Mouse (Mus musculus): ENCODE results near the gene Hist1h4h.
"Not testable (repeated sequence)": the region's sequence is repeated elsewhere in the genome, so short reads cannot be mapped to it uniquely, and the experiment has no call there.

Gene Hist1h4h

DNA sequence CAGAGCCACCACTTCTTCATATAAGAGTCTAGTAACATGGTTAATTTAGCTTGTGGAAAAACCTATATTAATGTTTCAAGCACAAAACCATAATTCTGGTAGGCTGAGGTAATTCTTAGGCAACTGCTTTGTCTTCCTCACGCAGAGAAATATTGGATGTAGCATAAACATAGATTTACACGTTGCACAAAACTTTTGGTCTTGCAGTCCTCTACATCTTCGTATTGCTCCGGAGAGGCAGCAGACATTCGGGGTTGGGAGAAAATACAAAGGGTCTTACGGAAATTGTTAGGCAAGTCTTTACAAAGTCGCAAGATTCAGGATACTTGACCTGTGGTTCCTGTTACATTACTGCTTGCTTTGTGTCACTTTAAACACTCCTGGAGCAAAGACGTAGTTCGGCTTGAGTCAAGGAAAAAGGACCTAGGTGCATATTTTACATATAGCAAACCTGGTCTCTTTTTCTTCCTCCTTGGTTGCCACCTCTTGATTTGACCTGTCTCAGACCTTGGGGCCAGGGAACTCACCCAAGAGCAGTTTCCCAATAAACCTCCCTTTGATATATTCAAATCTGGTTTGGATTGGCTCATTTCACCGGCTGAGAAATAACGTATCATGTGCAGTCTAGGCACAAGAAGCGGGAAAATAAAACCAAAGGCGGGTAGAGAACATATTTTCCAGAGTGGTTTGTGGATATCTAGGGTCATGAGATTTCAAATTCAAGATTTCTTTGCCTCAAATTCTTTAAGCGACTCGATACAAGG, 3.7 kb downstream of the Hist1h4h start:
- DNase-seq (ENCODE audit: low read depth, low spot score): peak; percentile 91

DNA sequence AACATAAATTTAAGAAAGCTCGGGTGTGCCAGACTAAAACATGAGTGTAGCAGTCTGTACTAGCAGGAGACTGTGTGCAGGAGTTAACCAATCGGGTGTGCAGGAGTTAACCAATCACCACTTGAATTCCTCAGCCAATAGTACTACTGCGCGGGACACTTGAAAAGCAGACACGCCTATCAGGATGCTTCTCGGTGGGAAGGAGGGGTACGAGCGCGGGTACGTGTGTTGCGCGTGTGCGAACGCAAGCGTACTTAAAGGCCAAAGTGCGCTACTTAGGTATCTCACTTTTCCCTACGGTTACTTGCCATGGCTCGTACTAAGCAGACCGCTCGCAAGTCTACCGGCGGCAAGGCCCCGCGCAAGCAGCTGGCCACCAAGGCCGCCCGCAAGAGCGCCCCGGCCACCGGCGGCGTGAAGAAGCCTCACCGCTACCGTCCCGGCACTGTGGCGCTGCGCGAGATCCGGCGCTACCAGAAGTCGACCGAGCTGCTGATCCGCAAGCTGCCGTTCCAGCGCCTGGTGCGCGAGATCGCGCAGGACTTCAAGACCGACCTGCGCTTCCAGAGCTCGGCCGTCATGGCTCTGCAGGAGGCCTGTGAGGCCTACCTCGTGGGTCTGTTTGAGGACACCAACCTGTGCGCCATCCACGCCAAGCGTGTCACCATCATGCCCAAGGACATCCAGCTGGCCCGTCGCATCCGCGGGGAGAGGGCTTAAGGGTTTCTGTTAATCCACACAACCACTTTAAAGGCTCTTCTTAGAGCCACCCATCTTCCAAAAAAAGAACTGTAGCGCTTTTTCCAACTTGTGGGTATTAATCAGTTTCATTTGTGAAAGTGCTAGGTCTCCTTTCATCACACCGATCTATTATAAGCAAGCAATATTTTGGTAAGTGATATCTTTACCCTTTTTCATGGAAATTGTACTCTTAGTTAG, 4.6 kb downstream of the Hist1h4h start, which contains the start of gene Hist1h3g:
Hist1h3g (plus strand) TSS at position 286 of the 939 bp plus-strand sequence.
- DNase-seq (ENCODE audit: low read depth, low spot score): peak; percentile 100

DNA sequence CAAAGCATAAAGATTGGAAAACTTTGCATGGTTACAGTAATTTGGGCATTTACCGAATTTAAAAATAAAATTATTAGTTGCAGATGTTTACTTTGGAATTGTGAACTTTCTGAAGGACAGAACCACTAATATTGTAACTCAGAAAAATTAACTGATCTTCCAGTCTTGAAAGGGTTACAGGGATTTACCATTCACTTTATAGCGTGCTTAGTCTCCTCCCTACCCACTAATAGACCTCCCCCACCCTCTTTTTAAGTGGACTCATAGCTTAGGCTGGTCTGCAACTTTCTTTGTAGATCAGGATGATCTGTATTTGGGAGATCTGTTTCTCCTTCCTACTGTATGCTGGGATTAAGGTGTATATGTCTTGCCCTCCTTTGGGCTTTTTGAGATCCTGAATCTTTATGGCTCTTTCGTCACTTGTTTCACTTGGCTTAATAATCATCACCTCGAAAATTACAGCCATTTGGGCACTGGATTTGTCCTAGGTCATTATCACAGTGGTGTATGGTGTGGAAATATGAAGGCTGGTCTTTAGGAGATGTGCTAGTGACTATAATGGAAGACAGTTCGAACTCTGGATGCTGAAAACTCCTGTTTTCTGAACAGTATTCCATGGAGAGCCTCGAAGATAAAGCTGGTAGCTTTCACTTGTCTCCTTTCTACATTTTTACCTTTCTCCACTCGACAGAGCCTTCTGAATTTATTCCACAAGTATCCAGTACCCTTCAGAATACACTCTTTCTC, 5.4 kb downstream of the Hist1h4h start:
- peak; percentile 72 for DNase-seq (ENCODE audit: low read depth, low spot score)

DNA sequence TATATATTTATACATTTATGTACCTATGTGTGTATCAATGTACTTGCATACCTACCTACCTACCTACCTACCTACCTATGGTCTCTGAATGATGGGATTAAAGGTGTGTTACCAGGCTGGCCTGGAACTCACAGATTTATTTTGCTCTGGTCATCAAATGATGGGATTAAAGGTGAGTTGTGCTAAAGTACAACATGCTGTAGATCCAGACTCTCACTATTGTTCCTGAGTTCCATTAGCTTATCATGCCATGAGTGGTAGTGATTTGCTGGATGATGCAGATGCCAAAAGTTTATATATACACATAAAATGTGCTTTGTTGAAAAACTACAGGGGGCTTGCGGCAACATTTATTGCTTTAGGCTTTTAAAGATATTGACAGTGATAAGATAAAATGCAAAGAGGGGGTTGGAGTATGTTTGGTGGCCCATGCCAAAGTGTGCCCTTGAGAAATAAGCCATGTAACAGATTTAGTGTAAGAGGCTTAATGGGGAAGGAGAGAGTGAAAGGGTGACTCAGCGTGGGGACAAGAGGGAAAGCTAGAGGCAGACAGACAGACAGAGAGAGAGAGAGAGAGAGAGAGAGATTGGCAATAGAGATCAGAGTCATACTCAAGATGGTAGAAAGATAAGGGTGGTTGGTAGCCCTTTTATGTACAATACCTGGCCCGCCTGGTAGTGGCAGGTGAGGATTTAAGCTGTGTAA, 6.3 kb downstream of the Hist1h4h start:
- no peak for DNase-seq (ENCODE audit: low read depth, low spot score)

DNA sequence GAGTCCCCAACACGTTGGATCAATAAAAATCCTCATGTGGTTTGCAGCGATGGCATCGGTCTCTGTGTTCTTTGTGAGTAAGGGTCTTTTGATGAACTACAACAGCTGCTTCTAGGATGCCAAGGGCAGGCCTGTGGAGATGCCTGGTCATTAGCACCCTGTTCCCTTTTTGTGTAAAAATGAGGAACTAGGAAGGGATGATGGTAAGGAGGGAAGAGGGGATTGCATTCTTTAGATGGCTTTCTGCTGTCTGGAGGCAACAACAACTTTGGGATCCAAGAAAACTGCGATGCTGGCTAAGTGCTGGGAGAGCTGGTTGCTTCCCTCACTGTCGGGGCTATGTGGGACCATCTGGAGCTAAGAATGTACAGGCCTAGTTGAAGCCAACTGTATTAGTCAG, 7.4 kb downstream of the Hist1h4h start:
- no peak for DNase-seq (ENCODE audit: low read depth, low spot score)

DNA sequence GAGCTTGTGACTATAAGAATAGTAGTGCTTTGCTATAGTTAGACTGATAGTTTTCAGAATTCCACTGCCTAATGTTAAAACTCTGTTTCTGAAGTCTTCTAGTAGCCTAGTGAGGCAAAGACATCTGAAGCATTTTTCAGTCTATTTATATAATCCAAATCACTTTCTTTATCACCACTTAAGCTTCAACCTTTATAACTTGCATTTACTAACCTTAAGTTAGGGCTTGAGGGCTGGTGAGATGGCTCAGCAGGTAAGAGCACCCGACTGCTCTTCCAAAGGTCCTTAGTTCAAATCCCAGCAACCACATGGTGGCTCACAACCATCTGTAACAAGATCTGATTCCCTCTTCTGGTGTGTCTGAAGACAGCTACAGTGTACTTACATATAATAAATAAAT, 9.0 kb downstream of the Hist1h4h start:
- not testable (repeated sequence) for DNase-seq (ENCODE audit: low read depth, low spot score)

DNA sequence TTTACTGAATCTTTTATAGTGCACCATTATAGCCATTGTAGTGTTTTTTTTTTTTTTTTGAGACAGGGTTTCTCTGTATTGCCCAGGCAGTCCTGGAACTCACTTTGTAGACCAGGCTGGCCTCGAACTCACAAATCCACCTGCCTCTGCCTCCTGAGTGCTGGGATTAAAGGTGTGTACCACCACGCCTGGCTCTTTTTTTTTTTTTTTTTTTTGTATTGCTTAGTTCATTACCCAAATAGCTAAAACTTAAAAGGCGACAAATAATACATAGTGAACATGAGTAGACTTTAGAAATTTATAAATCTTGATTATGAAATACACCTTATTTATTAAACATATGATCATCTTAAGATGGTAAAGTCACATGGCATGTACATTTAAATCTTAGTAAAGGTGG, 10.6 kb downstream of the Hist1h4h start:
- DNase-seq (ENCODE audit: low read depth, low spot score): no peak

DNA sequence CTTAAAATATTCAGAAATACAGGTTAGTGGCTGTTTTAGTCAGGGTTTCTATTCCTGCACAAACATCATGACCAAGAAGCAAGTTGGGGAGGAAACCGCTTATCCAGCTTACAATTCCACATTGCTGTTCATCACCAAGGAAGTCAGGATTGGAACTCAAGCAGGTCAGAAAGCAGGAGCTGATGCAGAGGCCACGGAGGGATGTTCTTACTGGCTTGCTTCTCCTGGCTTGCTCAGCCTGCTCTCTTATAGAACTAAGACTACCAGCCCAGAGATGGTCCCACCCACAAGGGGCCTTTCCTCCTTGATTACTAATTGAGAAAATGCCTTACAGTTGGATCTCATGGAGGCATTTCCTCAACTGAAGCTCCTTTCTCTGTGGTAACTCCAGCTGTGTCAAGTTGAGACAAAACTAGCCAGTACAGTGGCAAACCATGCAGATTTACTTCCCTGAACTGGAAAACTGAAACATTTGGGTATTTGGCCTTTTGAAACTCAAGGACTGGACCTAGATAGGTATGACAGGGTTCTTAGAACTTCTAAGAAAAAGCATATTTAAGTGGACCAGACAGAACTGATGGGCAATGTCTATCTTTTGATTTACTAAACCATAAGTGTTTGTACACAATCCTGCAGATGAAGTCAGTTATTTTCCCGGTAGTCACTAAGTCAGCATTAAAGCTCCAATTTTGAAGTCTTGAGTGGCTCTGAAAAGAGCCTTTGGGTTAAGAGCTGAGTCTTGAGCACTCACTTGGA, 11.6 kb downstream of the Hist1h4h start:
- DNase-seq (ENCODE audit: low read depth, low spot score): not testable (repeated sequence)

DNA sequence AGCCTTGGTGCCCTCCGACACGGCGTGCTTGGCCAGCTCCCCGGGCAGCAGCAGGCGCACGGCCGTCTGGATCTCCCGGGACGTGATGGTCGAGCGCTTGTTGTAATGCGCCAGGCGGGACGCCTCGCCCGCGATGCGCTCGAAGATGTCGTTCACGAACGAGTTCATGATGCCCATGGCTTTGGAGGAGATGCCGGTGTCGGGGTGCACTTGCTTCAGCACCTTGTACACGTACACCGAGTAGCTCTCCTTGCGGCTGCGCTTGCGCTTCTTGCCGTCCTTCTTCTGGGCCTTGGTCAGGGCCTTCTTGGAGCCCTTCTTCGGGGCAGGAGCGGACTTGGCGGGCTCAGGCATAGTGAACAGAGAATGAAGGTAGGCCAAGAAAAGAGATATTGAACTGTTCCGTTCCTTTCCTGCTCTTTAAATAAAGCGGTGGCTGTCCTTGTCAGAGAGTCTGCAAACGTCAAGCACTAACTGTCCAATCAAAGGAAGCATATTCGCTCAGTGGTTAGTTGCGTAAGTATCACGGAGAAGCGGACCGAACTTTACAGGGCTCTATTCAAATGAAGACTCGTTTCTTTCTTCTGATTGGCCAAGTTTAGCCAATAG, 12.3 kb downstream of the Hist1h4h start, which contains the start of gene Hist1h2bh:
Hist1h2bh (minus strand) TSS at position 394 of the 609 bp plus-strand sequence.
- peak; percentile 97 for DNase-seq (ENCODE audit: low read depth, low spot score)

DNA sequence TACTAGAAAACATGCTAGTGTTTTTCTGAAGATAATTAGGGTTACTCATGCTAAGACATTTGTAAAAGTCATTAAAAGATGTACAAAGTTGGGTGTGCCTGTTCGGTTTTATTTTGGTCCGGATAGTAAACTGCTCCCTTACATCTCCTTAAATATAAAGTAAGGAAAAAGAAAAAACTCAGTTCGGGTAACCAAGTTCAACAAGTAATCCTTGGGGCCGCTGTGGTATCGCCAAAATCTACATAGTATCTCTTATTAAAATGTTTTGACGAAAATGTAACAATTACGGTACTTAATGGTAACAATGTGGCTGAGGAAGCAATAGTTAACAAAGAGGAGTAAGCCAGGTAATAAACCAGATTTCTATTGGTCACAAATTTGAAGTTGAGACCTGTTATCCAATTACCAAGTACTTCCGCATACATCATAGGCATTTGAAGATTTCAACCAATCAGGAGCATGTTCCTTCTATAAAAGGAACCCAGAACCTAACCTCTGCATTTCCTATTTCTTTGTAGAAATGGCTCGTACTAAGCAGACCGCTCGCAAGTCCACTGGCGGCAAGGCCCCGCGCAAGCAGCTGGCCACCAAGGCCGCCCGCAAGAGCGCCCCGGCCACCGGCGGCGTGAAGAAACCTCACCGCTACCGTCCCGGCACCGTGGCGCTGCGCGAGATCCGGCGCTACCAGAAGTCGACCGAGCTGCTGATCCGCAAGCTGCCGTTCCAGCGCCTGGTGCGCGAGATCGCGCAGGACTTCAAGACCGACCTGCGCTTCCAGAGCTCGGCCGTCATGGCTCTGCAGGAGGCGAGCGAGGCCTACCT, 13.3 kb downstream of the Hist1h4h start, which contains the start of gene Hist1h3f:
Hist1h3f (plus strand) TSS at position 88 of the 822 bp plus-strand sequence.
- peak; percentile 96 for DNase-seq (ENCODE audit: low read depth, low spot score)

DNA sequence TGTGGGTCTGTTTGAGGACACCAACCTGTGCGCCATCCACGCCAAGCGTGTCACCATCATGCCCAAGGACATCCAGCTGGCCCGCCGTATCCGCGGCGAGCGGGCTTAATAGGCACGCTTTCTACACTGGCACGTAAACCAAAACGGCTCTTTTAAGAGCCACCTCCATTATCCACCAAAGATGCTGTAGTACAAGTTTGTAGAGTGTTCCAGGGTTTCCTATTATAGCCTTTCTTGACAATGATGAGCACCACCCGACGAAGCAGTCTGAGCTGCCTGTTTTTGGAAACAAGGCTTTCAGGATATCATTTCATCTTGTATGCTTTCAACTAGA, 13.9 kb downstream of the Hist1h4h start:
- DNase-seq (ENCODE audit: low read depth, low spot score): not testable (repeated sequence)

DNA sequence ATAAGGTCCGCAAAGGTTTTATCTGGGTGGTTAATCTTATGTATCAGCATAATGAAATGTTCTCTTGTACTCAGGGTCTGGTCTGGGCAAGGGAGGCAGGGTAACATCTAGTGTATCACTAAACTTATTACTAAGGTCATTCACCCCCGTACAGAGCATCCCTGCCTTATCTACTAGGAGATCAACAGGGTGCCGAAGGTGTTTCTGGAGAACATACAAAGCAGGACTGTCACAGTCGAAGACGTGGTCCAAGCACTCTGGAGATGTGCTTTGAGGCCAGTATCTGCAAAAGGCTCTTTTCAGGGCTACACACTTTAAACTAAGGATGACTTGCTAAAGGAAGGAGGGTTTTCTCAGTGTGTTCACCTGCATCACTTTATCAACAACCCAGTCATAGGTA, 15.8 kb downstream of the Hist1h4h start:
- DNase-seq (ENCODE audit: low read depth, low spot score): no peak

DNA sequence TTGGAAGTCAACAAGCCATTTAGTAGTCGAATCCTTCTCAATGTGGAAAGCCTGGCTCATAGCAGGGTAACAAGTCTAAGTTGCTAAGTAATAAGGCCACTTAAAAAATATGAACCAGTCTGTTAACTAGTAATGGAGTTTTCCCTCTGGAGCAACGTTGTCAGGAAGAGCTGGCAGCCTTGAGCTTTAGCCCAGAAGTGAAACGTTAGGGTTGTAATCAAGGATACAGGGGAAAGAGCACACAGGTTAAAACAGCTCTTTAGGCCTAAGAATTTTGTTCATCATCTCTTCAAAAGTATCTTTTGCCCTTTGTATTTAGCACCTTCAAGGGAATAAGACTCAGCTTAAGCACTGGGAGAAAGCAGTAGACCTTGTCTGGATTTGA, 19.9 kb downstream of the Hist1h4h start:
- DNase-seq (ENCODE audit: low read depth, low spot score): no peak

DNA sequence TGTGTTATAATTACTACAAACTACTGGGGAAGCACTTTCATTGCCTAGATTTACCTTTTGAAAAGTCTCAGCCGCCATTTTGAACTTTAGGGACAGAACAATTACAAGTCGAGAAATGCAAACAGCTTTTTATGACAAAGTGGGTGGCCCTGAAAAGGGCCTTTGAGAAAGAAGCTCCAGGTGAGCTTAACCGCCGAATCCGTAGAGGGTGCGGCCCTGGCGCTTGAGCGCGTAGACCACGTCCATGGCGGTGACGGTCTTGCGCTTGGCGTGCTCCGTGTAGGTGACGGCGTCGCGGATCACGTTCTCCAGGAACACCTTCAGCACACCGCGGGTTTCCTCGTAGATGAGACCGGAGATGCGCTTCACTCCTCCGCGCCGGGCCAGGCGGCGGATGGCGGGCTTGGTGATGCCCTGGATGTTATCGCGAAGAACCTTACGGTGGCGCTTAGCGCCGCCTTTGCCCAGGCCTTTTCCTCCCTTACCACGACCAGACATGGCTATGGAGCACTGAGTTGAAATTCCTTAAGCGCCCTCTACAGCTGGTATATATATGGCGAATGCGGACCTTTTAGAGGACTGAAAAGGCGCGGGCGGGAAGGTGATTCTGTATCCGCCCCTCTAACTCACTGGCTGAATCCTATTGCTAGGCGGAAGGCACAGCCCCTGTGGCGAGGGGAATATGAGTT, 20.4 kb downstream of the Hist1h4h start, which contains the start of gene Hist1h4f:
Hist1h4f (minus strand) TSS at position 503 of the 689 bp plus-strand sequence.
- DNase-seq (ENCODE audit: low read depth, low spot score): peak; percentile 98

DNA sequence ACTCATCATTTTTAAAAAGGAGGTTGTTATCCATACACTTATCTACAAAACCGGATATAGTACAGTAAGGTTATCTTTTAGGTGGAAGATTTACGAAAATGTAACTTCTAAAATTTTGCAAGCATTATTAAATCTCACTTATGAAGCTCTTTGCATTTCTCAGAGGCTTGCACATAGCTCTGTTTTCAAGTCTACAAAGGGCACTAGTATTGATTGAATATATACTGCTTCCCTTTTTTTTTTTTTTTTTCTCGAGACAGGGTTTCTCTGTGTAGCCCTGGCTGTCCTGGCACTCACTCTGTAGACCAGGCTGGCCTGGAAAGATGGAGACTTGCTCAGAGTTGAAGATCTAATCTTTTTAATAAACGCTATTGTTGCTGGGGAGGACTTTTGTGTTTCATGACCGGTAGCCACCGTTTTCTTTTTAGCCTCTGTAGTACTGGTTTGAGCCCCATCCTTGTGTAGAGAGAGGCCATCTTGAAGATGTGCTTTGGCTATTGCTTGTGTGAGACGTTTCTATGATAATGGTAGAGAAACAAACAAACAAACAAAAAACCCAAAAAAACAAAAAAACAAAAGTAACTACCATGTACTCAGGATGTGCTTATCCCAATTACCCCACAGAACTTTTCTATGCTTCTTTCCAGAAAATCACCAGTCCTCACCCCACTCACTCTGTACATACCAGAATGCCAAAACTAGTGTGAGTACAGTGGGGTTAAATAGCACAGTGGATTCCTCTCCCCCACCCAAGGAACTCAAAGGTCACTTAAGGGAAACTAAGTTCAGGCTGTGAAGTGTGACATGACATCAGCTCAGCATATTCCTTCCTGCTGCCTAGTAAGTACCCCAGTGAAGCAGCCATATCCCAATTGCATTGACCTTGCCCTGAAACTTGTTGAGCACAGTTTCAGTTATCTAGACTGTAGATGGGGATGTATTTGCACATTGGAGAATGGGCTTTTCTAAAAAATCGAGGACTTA, 21.4 kb downstream of the Hist1h4h start:
- DNase-seq (ENCODE audit: low read depth, low spot score): no peak

DNA sequence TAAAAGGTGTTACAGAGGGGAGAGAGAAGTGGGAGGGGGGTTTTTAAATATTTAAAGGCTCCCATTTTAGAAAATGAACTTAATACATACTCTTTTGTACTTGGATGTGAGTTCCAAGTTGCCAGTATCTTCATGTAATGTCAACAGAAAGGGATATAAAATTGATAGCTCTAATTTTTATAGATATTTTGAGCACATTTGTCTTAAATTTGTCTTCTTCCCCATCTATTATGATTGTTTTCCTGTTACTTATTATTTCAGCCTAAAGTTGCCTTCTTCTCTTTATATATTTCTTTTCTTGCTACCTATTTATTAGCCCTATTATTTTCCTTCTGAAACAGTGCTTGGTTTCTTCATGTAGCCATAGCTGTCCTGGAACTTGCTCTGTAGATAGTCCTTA, 22.1 kb downstream of the Hist1h4h start, which contains the start of gene Hist1h1d:
Hist1h1d (plus strand) TSS at position 301 of the 400 bp plus-strand sequence.
- DNase-seq (ENCODE audit: low read depth, low spot score): no peak

DNA sequence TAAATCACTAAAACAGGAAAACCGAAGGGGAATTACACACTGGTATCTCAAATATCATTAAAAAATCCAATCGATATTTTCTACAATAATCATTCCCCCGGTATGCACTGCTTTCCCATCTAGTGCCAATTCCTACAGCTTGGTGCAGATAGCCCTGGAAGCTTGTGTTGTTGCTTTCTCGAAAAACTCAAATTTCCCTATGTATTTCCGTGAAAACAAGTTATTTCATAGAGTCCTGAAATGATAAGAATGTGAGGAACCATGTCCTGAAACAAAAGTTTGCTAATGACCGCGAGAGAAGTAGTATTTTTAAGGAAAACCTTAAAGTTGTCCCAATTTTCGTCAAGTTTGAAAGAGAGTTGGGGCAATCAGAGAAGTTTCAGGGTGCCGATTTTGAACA, 23.5 kb downstream of the Hist1h4h start:
- no peak for DNase-seq (ENCODE audit: low read depth, low spot score)
